Mouse (Mus musculus): ENCODE data around the gene Dock9. TPM values are rescaled to one million over a fixed set of nuclear protein-coding genes. Genes with fewer than 3 reads are reported as not detected.
"Not testable (repeated sequence)": the region's sequence is repeated elsewhere in the genome, so short reads cannot be mapped to it uniquely, and the experiment has no call there.

Gene Dock9
- polyA plus RNA-seq, 1 experiment from 2014 or later: 4.4 TPM

DNA sequence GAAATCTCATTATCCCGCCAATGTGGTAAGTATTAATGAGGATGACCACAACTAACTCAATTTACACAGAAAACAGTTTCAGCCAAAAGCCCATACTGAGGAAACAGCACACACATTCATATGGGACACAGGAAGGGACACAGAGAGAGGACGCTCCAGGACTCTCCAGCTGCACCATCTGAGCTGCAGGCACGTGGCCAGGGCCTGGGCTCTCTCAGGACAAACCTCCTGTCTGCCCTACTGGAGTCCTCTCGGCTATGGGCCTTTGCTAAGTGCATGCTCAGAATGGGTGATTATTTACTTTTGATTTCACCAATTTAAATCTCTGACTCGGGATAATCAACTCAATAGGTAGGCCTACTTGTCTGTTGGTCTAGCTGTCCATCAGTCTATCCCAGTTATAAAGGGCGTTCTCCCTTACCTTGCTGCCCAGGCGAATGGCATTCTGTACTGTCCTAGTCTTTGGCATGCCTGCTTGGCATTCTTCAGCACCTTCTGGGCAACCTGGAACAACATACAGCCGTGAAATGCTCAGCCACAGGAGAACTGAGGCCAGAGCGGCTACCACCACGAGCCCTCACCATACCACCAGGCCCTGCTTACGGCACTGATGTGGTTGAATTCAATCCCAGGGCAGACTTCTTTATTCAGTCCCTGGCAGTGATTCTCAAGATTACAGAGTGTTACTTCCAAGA lies 162.8 kb downstream of the Dock9 start:
- no peak overlapping the region for H3K4me2 ChIP-seq
- no peak overlapping the region for H3K4me3 ChIP-seq
- peaks cover 17% of the 10 kb centered on the region; the same call in 1 of the 2 replicates for H3K36me3 ChIP-seq
- no peaks in the 10 kb centered on the region for H3K4me1 ChIP-seq (replicated peaks)
- H3K9ac ChIP-seq: no peak overlapping the region
- H3K9me3 ChIP-seq (replicated peaks): no peaks in the 10 kb centered on the region
- ATAC-seq (replicated peaks; ENCODE audit: insufficient number of reproducible peaks, insufficient read depth, low FRiP score, low read depth): no peak
- H3K27ac ChIP-seq: no peak overlapping the region
- 88% methylated on average over 11 of the region's 11 CpGs for WGBS
- no peaks in the 10 kb centered on the region for H3K27me3 ChIP-seq

DNA sequence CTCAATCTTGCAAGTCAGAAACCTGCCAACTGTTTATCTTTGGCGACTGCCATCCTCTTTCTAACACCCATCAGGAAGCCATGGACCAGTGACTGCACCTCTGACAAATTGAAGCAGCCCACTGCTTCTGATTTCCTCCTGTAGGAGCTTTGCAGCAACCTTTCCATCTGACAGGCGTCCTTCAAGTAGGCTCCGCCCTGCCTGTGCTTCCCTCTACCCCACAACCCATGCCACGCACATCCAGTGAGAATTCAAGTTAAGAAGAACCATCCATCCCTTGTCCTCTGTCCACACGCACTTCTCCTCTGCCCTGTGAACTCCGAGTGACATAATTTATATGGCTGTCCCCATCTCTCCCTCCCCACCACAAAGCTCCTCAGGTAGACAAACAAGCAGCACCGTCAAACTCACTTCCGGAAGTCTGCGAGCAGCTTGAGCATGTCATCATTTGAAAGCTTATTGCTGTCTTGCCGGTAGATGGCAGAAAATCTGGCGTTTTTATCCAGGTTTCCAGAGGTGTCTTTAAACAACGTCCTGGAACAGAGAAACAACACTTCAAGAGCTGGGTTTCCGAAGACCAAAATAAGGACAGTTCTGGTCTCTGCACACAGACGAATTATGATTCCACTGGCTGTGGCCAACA lies 163.4 kb downstream of the Dock9 start:
- no peak overlapping the region for H3K27ac ChIP-seq
- no peak overlapping the region for H3K4me3 ChIP-seq
- 67% methylated on average over 14 of the region's 14 CpGs for WGBS
- H3K4me1 ChIP-seq (replicated peaks): no peaks in the 10 kb centered on the region
- H3K9me3 ChIP-seq (replicated peaks): no peaks in the 10 kb centered on the region
- ATAC-seq (replicated peaks; ENCODE audit: insufficient number of reproducible peaks, insufficient read depth, low FRiP score, low read depth): no peak
- no peak overlapping the region for H3K9ac ChIP-seq
- H3K4me2 ChIP-seq: no peak overlapping the region
- H3K36me3 ChIP-seq: peaks cover 11% of the 10 kb centered on the region; the same call in 1 of the 2 replicates
- no peaks in the 10 kb centered on the region for H3K27me3 ChIP-seq

DNA sequence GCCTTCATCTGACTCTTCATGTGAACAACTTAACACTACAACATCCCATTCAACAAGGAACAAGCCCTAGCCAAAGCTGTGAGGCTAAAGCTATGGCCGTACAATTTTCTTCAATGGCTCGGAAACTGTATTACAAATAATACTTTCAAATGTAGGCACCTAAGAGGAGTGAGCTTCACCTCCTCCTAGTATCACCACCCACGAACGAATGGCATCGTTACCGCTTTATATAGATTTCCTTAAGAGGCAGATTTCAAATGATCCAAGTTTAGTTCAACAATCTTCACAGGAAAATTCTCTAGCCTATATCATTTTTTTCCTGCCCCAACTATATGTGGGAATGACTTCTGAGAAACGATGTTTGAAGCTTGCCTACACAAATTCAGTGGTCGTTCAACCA lies 165.7 kb downstream of the Dock9 start:
- Histone ChIP-seq H3K4me3 (no peak overlapping the region), H3K27ac (no peak overlapping the region), H3K27me3 (no peaks in the 10 kb centered on the region), H3K9ac (no peak overlapping the region), H3K4me1 (replicated peaks) (no peaks in the 10 kb centered on the region), H3K36me3 (no peaks in the 10 kb centered on the region), H3K9me3 (replicated peaks) (no peaks in the 10 kb centered on the region), H3K4me2 (no peak overlapping the region)
- WGBS: 93% methylated on average over 8 of the region's 8 CpGs
- no peak for ATAC-seq (replicated peaks; ENCODE audit: insufficient number of reproducible peaks, insufficient read depth, low FRiP score, low read depth)

- Histone ChIP-seq H3K36me3 (0 out of 2 replicates have a peak, but pooled peaks cover 4% of the 10 kb centered on the region), H3K9ac (no peak overlapping the region), H3K4me1 (replicated peaks) (no peaks in the 10 kb centered on the region), H3K4me3 (no peak overlapping the region), H3K27ac (no peak overlapping the region), H3K4me2 (no peak overlapping the region), H3K9me3 (replicated peaks) (no peaks in the 10 kb centered on the region), H3K27me3 (no peaks in the 10 kb centered on the region)
- 68% methylated on average over 12 of the region's 12 CpGs for WGBS
- no peak for ATAC-seq (replicated peaks; ENCODE audit: insufficient number of reproducible peaks, insufficient read depth, low FRiP score, low read depth)
Observed at GRCm38 (mm10) chr14:121626741-121627140, 170.9 kb downstream of the Dock9 start.

GRCm38 (mm10) chr14:121623996-121624542 lies 173.6 kb downstream of the Dock9 start:
- H3K27ac ChIP-seq; H3K4me3 ChIP-seq; H3K36me3 ChIP-seq; H3K4me2 ChIP-seq; H3K9me3 ChIP-seq (replicated peaks); H3K4me1 ChIP-seq (replicated peaks); ATAC-seq (replicated peaks; ENCODE audit: insufficient number of reproducible peaks, insufficient read depth, low FRiP score, low read depth); H3K27me3 ChIP-seq; H3K9ac ChIP-seq: not testable (repeated sequence)
- 90% methylated on average over 6 of the region's 6 CpGs for WGBS

GRCm38 (mm10) chr14:121621806-121622205 lies 175.8 kb downstream of the Dock9 start:
- Histone ChIP-seq H3K9me3 (replicated peaks) (no peaks in the 10 kb centered on the region), H3K4me2 (no peak overlapping the region), H3K4me3 (no peak overlapping the region), H3K27ac (no peak overlapping the region), H3K9ac (no peak overlapping the region), H3K36me3 (0 out of 2 replicates have a peak, but pooled peaks cover 5% of the 10 kb centered on the region), H3K27me3 (no peaks in the 10 kb centered on the region), H3K4me1 (replicated peaks) (no peaks in the 10 kb centered on the region)
- WGBS: 92% methylated on average over 3 of the region's 3 CpGs
- ATAC-seq (replicated peaks; ENCODE audit: insufficient number of reproducible peaks, insufficient read depth, low FRiP score, low read depth): no peak

DNA sequence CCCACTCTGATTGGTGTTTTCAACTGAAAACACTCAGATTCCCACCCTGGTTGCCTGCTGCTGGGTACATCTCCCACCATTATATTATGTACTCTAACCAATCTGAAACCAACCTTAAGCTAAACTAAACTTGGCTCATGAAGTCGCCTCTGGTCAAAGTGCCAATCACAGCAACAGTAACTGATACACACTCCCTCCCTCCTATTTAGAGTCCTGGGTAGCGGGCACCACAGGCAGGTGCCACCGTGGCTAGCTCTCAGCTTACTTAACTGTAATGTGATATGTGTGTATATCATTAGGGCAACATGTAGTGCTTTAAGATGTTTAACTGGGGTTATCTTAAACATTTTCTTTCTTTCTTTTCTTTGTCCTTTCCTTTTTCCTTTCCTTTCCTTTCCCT lies 177.1 kb downstream of the Dock9 start:
- Histone ChIP-seq H3K4me3 (no peak overlapping the region), H3K4me1 (replicated peaks) (no peaks in the 10 kb centered on the region), H3K36me3 (0 out of 2 replicates have a peak, but pooled peaks cover 5% of the 10 kb centered on the region), H3K9me3 (replicated peaks) (no peaks in the 10 kb centered on the region), H3K9ac (no peak overlapping the region), H3K27ac (no peak overlapping the region), H3K27me3 (no peaks in the 10 kb centered on the region), H3K4me2 (no peak overlapping the region)
- WGBS: 79% methylated on average over 3 of the region's 3 CpGs
- no peak for ATAC-seq (replicated peaks; ENCODE audit: insufficient number of reproducible peaks, insufficient read depth, low FRiP score, low read depth)

GRCm38 (mm10) chr14:121620157-121620556 lies 177.5 kb downstream of the Dock9 start:
- Histone ChIP-seq H3K4me3 (no peak overlapping the region), H3K27ac (no peak overlapping the region), H3K27me3 (no peaks in the 10 kb centered on the region), H3K4me2 (no peak overlapping the region), H3K9me3 (replicated peaks) (no peaks in the 10 kb centered on the region), H3K4me1 (replicated peaks) (no peaks in the 10 kb centered on the region), H3K36me3 (0 out of 2 replicates have a peak, but pooled peaks cover 5% of the 10 kb centered on the region), H3K9ac (no peak overlapping the region)
- ATAC-seq (replicated peaks; ENCODE audit: insufficient number of reproducible peaks, insufficient read depth, low FRiP score, low read depth): no peak
- 100% methylated on average over 7 of the region's 7 CpGs for WGBS

DNA sequence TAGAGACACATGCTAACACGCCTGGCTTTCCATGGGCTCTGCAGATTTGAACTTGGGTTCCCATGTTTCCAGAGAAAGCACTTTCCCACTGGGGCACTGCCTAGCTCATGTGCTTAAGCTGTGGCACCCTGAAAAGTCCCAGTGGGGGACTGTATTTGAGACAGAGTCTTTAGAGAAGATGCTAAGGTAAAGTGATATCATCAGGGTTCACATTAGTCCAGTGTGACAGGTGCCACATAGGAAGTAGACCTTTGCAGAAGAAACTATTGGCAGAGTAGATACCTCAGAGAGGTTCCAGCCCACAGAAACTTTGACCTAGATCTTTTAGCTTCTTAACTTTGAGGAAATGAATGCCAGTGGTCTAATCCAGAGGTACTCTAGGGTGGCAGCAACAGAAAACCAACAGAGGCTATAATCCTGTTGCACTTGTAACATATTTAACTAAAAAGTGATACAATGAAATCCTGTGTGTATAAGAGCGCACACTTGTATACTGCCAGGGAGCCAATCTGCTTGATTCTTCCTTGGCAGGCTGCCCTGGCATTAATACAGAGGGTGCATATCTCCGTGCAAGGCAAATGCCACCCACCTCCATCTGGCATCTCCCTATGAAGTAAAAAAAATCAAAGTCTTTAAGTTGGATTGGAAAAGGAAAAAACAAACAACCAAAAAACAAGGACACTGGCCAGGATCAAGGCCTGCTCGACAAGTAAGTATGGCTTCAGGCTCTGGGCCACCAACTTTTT lies 179.8 kb downstream of the Dock9 start:
- no peaks in the 10 kb centered on the region for H3K9me3 ChIP-seq (replicated peaks)
- no peak for ATAC-seq (replicated peaks; ENCODE audit: insufficient number of reproducible peaks, insufficient read depth, low FRiP score, low read depth)

GRCm38 (mm10) chr14:121615431-121615830 lies 182.2 kb downstream of the Dock9 start:
- ATAC-seq (replicated peaks; ENCODE audit: insufficient number of reproducible peaks, insufficient read depth, low FRiP score, low read depth): no peak
- Histone ChIP-seq H3K9ac (no peak overlapping the region), H3K36me3 (no peaks in the 10 kb centered on the region), H3K4me2 (no peak overlapping the region), H3K4me3 (no peak overlapping the region), H3K4me1 (replicated peaks) (0 out of 2 replicates have a peak, but pooled peaks cover 2% of the 10 kb centered on the region), H3K9me3 (replicated peaks) (no peaks in the 10 kb centered on the region), H3K27me3 (no peaks in the 10 kb centered on the region), H3K27ac (no peak overlapping the region)
- WGBS: 84% methylated on average over 10 of the region's 10 CpGs

More for the DNA sequence above, 179.8 kb downstream of the Dock9 start:
- no peak overlapping the region for H3K4me2 ChIP-seq
- H3K4me3 ChIP-seq: no peak overlapping the region
- no peaks in the 10 kb centered on the region for H3K27me3 ChIP-seq
- WGBS: 66% methylated on average over 4 of the region's 4 CpGs
- H3K27ac ChIP-seq: no peak overlapping the region
- no peak overlapping the region for H3K9ac ChIP-seq
- H3K4me1 ChIP-seq (replicated peaks): no peaks in the 10 kb centered on the region
- H3K36me3 ChIP-seq: 0 out of 2 replicates have a peak, but pooled peaks cover 5% of the 10 kb centered on the region

DNA sequence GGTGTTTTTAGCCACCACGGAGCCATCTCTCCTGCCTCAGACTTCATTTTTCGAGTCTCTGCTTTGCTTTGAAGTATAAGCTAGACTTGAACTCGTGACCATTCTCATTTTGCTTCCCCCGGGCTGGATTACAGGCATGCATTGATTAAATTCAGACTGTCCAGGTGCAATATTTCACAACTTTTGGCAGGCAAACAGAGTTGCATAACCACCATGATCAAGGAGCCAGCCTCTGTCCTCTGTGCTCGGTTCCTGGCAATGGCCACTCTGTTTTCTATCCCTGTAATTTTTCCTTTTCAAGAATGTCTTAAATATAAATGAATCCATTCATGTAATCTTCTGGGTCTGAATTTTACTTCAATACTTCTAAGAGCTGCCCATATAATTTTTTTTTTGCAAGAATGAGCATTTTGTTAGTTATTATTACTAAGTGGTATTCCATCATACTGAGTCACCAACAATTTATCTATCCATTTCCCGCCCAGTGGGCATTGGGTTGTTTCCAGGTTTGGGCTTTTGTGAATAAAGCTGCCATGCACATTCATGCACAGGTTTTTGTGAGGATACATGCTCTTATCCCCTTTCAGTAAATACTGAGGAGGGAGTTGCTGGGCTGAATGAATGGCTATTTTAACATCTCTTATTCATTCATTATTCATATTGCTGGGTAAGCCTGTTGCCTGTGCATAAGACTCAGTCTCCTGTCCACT lies 183.0 kb downstream of the Dock9 start:
- Histone ChIP-seq H3K27me3 (no peaks in the 10 kb centered on the region), H3K4me3 (no peak overlapping the region), H3K9ac (no peak overlapping the region), H3K4me2 (no peak overlapping the region), H3K27ac (no peak overlapping the region), H3K9me3 (replicated peaks) (no peaks in the 10 kb centered on the region), H3K4me1 (replicated peaks) (0 out of 2 replicates have a peak, but pooled peaks cover 2% of the 10 kb centered on the region), H3K36me3 (no peaks in the 10 kb centered on the region)
- ATAC-seq (replicated peaks; ENCODE audit: insufficient number of reproducible peaks, insufficient read depth, low FRiP score, low read depth): no peak
- 79% methylated on average over 6 of the region's 6 CpGs for WGBS

Measured in heart, embryonic 15.5 days (tissue).